Mouse (Mus musculus) midbrain, embryonic 15.5 days (tissue): ENCODE measurements at regions not wholly inside any gene's neighbourhood (a gene's known extent, or its start where the extent isn't known, plus 50 kb on each side); places are given as distances from the start of the nearest gene placed in this dataset.
"Not testable (repeated sequence)": the region's sequence is repeated elsewhere in the genome, so short reads cannot be mapped to it uniquely, and the experiment has no call there.

Experiments
- ATAC-seq: fragments of 200-750 bp; cut with Nextera tagmentation; replicated peaks from 2 replicates; pipeline ENCODE4 v1.8.0; 2017; ENCODE audit warnings: moderate TSS enrichment
- H3K27ac ChIP-seq: fragments of 300-500 bp; sonication (generic); 2 replicates; pipeline ENCODE4 v1.5.1; 2015; ENCODE audit warnings: mild to moderate bottlenecking, inconsistent platforms
- H3K27me3 ChIP-seq: fragments of 300-500 bp; sonication (generic); replicated peaks from 2 replicates; pipeline ENCODE4 v1.6.1; 2015; ENCODE audit warnings: inconsistent platforms
- H3K36me3 ChIP-seq: fragments of 300-500 bp; sonication (generic); replicated peaks from 2 replicates; pipeline ENCODE4 v1.6.1; 2015; ENCODE audit warnings: inconsistent platforms
- H3K4me1 ChIP-seq: fragments of 300-500 bp; sonication (generic); 2 replicates; pipeline ENCODE4 v1.6.1; 2015; ENCODE audit warnings: inconsistent platforms
- H3K4me2 ChIP-seq: fragments of 300-500 bp; sonication (generic); 2 replicates; pipeline ENCODE4 v1.6.1; 2015; ENCODE audit warnings: inconsistent platforms, mild to moderate bottlenecking, moderate library complexity
- H3K4me3 ChIP-seq: fragments of 300-500 bp; sonication (generic); 2 replicates; pipeline ENCODE4 v1.5.1; 2015; ENCODE audit warnings: mild to moderate bottlenecking, inconsistent platforms
- H3K9ac ChIP-seq: fragments of 300-500 bp; sonication (generic); 2 replicates; pipeline ENCODE4 v1.6.1; 2015; ENCODE audit warnings: mild to moderate bottlenecking, inconsistent platforms
- H3K9me3 ChIP-seq: fragments of 300-500 bp; sonication (generic); 2 replicates; pipeline ENCODE4 v1.6.1; 2016; ENCODE audit warnings: inconsistent platforms
- WGBS: fragments of 180-500 bp; shearing (Covaris S2); methylation state at CpG from one replicate; pipeline ENCODE4 v1.1.7; 2015; ENCODE audit warnings: mixed read lengths; 5-methylcytosine and 5-hydroxymethylcytosine counted together

DNA sequence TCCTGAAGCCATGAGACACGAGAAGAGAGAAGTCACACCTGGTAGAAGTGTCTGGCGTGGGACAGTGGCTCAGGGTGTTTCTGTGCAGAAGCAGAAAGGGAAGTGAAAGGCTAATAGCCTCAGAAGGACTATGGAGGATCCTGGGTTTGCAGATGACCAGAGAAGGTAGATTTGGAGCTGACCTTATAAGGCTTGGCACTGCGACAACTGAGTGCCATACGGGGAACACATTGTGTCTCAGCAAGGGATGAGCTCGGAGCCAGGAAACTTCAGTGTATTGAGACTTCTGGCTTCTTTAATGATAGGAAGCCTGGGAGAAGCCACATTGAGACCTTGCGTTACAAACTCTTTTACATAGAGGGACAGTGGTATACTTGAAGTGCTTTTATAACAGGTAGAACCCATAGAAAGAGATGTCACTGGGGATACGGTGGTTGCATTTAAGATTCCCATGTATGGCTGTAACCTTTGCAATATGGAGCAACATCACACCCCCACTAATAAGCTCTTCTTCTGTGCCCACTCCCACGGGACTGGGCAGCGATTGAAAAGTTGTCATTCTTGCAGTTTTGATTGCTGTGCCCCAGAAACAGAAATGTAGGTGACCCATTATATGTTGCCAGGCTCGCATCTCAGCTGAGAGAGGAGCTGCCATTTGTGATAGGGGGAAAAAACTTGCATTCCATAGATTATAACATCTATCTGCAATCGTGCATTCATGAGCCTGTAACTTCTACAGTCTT, 61.8 kb upstream of the Dync1i1 start:
- no peak overlapping the region for H3K9ac ChIP-seq
- H3K9me3 ChIP-seq, result no peaks in the 10 kb centered on the region
- H3K27ac ChIP-seq, result no peak overlapping the region
- H3K36me3 ChIP-seq, result no peaks in the 10 kb centered on the region
- 88% methylated on average over 11 of the region's 11 CpGs for WGBS
- no peaks in the 10 kb centered on the region for H3K27me3 ChIP-seq
- no peak overlapping the region for H3K4me3 ChIP-seq
- H3K4me2 ChIP-seq, result no peak overlapping the region
- no peaks in the 10 kb centered on the region for H3K4me1 ChIP-seq
- ATAC-seq, result no peak

DNA sequence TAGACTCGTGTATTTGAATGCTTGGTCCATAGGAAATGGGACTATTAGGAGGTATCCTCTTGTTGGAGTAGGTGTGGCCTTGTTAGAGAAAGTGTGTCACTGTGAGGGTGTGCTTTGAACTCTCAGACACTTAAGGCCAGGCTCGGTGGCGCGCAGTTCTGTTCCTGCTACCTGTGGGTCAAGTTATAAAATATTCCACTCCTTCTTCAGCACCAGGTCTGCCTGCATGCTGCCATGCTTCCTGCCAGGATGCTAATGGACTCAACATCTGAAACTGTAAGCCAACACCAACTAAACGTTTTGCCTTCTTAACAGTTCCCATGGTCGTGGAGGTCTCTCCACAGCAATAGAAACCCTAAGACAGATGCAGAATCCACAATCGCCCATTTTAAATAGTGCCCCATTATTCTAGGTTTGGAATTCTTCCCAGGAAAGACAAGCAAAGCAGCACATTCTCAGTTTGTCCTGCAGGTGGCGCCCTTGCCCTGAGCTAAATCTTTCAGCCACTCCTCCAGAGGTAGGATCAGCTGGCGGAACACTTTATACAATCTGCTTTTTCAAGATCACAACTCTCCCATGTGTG, 80.2 kb upstream of the Dync1i1 start:
- Histone ChIP-seq H3K4me1 (no peaks in the 10 kb centered on the region), H3K27ac (no peak overlapping the region), H3K4me3 (no peak overlapping the region), H3K36me3 (no peaks in the 10 kb centered on the region), H3K27me3 (no peaks in the 10 kb centered on the region), H3K9ac (no peak overlapping the region), H3K4me2 (no peak overlapping the region), H3K9me3 (no peaks in the 10 kb centered on the region)
- WGBS, result 25% methylated on average over 9 of the region's 9 CpGs
- peak; percentile 86 for ATAC-seq

DNA sequence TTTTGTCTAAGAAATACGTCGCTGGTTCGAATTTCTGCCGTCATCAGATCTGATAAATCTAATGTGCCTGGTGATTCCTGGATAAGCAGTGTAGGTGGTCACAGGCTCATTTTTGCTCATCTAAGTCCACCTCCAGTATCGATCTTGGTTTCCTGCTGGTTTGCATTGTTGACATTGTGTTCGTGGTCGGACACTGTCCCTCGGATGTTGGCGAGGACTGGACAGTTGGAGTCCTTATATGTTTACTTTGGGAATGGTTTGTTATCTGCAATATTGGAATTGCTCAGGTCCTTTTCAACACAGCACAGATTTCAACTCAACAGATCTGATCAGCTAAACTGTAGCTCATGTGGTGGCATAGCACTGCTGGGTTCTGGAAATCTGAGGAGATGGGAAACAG, 91.2 kb upstream of the Dync1i1 start:
- no peaks in the 10 kb centered on the region for H3K9me3 ChIP-seq
- H3K9ac ChIP-seq, result no peak overlapping the region
- no peak for ATAC-seq
- no peak overlapping the region for H3K27ac ChIP-seq
- WGBS, result 93% methylated on average over 9 of the region's 9 CpGs
- H3K4me1 ChIP-seq, result no peaks in the 10 kb centered on the region
- no peaks in the 10 kb centered on the region for H3K36me3 ChIP-seq
- no peak overlapping the region for H3K4me3 ChIP-seq
- H3K27me3 ChIP-seq, result no peaks in the 10 kb centered on the region
- no peak overlapping the region for H3K4me2 ChIP-seq

DNA sequence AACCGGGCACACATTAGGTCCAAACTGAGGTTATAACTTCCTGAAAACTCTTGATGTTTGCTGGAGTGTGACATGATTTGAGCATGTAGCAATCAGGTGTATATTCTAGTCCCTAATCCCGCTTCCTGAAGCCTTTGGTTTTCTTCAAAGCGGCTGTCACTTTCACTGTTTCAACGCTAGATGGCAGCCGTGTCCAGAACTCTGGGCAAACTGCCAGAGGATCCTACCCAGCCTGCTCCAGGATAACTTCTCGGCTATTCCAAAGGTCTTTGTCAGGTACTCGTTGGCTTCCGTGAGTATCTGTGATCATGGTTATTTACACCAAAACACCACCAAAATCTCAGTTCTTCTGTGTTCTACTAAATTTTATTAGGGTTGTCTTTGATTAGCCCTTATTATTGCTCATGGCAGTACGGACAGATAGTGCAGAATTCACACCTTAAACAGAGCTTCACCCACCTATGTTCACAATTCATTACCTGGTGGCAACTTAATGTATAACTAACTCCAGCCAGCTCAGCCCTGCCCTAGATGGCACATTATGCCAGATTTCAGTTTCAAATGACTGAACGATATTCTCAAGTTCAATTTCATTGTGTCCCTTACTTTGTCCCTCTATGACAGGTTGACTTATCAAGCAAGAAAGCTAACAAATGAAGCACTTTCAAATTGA, 92.3 kb upstream of the Dync1i1 start:
- peak overlapping the region; percentile 26; the same call in 1 of the 2 replicates for H3K4me2 ChIP-seq
- ATAC-seq, result peak; percentile 76
- no peaks in the 10 kb centered on the region for H3K27me3 ChIP-seq
- no peaks in the 10 kb centered on the region for H3K9me3 ChIP-seq
- no peak overlapping the region for H3K4me3 ChIP-seq
- no peaks in the 10 kb centered on the region for H3K4me1 ChIP-seq
- H3K27ac ChIP-seq, result no peak overlapping the region
- 22% methylated on average over 10 of the region's 10 CpGs for WGBS
- no peak overlapping the region for H3K9ac ChIP-seq
- no peaks in the 10 kb centered on the region for H3K36me3 ChIP-seq

DNA sequence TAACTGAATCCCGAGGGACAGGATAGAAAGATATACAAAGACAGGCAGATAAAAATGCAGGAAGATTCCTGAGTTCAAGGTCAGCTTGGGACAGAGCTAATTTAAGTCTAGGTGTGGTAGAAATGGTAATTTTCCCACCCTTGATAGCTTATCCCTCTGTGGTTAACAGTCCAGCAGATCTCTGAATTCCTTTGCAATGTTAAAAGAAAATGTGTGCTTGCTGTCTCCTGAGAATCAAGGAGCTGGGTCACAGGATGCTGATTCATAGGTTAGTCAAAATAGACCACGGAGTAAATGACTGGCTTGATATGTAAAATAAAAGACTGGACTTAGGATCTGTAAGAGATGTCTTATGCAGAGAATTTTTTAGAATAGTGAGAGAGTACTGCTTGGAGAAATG, 101.4 kb upstream of the Dync1i1 start:
- Histone ChIP-seq H3K27me3 (no peaks in the 10 kb centered on the region), H3K27ac (no peak overlapping the region), H3K36me3 (no peaks in the 10 kb centered on the region), H3K4me1 (no peaks in the 10 kb centered on the region), H3K4me2 (no peak overlapping the region), H3K4me3 (no peak overlapping the region), H3K9ac (no peak overlapping the region), H3K9me3 (no peaks in the 10 kb centered on the region)
- ATAC-seq, result no peak
- 82% methylated on average over 2 of the region's 2 CpGs for WGBS

DNA sequence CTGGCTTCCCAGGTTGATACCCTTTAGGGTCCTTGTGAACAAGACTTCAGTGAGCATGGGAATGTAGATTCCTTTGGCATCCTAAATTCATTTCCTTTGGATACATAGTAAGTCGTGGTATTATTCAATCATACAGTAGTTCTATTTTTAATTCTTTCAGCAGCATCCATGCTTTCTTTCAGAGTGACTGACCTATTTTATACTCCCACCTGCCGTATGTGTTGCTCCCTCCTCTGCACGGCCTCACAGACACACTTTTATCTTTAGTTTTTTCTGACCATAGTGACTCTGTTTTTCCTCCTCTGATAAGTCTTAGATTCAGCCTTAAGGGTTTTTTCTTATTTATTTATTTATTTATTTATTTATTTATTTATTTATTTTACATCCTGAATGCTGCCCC, 103.9 kb upstream of the Dync1i1 start:
- ATAC-seq, result no peak
- H3K9ac ChIP-seq, result no peak overlapping the region
- no peaks in the 10 kb centered on the region for H3K4me1 ChIP-seq
- WGBS, result 96% methylated on average over 3 of the region's 3 CpGs
- no peak overlapping the region for H3K4me2 ChIP-seq
- no peaks in the 10 kb centered on the region for H3K36me3 ChIP-seq
- H3K9me3 ChIP-seq, result no peaks in the 10 kb centered on the region
- no peak overlapping the region for H3K27ac ChIP-seq
- no peaks in the 10 kb centered on the region for H3K27me3 ChIP-seq
- H3K4me3 ChIP-seq, result no peak overlapping the region

DNA sequence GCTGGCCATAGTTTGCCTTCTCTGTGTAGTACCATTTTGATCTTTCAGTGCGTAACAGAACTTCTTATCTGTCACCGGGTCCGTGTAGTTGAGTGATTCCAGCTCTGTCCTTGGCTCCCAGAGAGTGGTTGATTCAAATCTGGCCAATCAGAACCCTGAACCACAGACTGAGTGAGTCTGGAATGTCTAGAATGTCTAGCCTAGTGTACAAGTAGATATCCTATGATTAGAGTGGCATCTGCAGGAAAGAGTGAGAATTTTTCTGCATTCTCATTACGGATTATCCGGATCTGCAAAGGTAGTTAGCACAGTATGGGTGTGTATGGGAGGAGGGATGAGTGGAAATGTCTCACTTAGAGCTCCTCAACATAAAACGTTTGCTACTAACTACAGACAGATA, 97.9 kb upstream of the Pdk4 start:
- Histone ChIP-seq H3K9me3 (no peaks in the 10 kb centered on the region), H3K4me1 (no peaks in the 10 kb centered on the region), H3K9ac (no peak overlapping the region), H3K4me2 (no peak overlapping the region), H3K27ac (no peak overlapping the region), H3K4me3 (no peak overlapping the region), H3K27me3 (no peaks in the 10 kb centered on the region), H3K36me3 (no peaks in the 10 kb centered on the region)
- no peak for ATAC-seq
- WGBS, result 84% methylated on average over 6 of the region's 6 CpGs

DNA sequence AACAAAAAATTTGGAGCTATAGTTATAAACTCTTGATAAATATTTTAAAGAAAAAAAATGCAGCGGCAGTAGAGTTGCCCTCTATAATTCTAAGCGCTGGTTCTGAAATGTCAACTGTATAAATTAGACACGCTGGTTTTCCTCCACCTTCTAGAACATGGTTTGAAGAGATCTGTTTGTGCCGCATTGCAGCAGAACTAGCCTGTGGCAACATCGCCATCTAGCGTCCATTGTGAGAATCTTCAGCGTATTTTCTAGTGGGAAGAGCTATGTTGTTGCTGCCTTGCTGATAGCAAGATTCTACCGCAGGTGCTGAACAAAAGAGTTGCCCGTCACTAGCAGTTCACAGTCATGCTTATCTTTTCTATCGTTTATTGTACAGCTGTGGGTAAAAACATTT, 93.5 kb upstream of the Pdk4 start:
- 7% methylated on average over 10 of the region's 10 CpGs for WGBS
- Histone ChIP-seq H3K36me3 (no peaks in the 10 kb centered on the region), H3K27me3 (no peaks in the 10 kb centered on the region), H3K9me3 (no peaks in the 10 kb centered on the region), H3K9ac (no peak overlapping the region), H3K4me2 (no peak overlapping the region), H3K4me1 (no peaks in the 10 kb centered on the region), H3K27ac (no peak overlapping the region), H3K4me3 (no peak overlapping the region)
- peak; percentile 89 for ATAC-seq

DNA sequence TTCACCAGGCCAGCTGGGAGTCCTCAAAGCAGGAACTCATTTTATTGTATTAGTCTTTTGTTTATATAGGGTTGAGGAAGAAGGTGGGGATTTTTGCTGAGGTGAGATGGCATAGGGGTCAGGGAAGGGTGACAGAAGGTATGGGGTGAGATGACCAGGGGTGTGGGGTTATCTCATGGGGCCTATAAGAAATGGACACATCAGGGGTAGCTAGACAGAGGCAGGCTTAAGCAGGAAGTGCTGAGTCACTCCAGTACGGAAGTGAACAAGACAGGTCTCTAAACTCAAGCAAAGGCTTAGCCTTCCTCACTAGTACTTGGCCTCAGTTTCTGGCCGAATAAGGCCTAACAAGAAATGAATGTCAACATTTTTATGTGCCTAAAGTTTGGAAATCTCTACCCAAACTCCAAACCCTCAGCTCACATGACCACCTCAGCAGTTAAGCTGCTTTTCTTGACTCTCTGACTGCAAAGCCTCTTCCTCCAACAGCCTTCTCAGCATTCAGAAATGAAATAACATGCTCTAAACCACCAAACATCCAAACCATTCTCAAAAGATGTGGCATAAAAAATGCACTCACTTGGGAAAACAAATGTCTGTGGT, 86.9 kb upstream of the Pdk4 start:
- Histone ChIP-seq H3K27ac (no peak overlapping the region), H3K9me3 (no peaks in the 10 kb centered on the region), H3K4me3 (no peak overlapping the region), H3K9ac (no peak overlapping the region), H3K4me1 (no peaks in the 10 kb centered on the region), H3K4me2 (no peak overlapping the region), H3K27me3 (no peaks in the 10 kb centered on the region), H3K36me3 (no peaks in the 10 kb centered on the region)
- no peak for ATAC-seq
- WGBS, result 87% methylated on average over 2 of the region's 2 CpGs

DNA sequence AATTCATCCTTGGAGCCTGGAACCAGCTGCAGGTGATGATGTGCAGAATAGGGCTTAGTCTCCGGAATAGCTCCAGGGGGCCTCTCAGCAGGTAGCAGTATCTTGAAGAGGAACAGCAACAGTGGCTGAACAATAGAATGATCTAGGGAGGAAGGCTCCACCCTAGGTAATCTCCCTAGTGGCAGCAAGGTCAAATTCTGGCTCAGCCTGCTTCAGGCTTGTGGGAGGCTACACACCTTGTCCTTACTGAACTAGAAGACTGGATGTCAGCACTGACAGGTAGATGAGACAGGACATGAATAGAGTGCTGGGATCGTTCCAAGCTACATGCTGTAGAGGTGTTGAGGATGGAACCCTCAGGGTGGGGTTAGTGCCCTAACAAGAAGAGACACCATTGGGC, 80.8 kb upstream of the Pdk4 start:
- H3K27me3 ChIP-seq, ATAC-seq, H3K27ac ChIP-seq, H3K36me3 ChIP-seq, H3K9me3 ChIP-seq, H3K4me2 ChIP-seq, H3K4me1 ChIP-seq, H3K4me3 ChIP-seq, H3K9ac ChIP-seq: not testable (repeated sequence)
- 85% methylated on average over 2 of the region's 2 CpGs for WGBS

DNA sequence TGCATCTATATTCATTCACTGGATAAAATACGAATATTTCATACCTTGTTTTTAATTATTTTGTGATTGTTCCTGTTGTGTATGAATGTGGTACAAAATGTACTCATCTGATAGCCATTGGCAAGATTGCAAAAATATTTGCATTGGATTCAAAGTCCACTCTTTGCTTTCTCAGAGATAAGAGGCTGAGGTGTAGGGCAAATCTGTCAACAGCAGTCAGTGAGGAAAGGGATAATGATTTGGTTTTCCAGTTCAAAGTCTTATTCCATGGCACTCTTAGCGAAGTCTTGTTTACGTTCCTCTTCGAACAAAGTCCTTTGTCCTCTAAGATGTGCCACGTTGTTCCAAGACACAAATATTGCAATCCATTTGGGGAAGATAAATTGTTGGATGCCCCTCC, 70.5 kb upstream of the Pdk4 start:
- Histone ChIP-seq H3K4me3 (no peak overlapping the region), H3K4me1 (no peaks in the 10 kb centered on the region), H3K27ac (no peak overlapping the region), H3K9ac (no peak overlapping the region), H3K36me3 (no peaks in the 10 kb centered on the region), H3K4me2 (no peak overlapping the region), H3K27me3 (no peaks in the 10 kb centered on the region), H3K9me3 (no peaks in the 10 kb centered on the region)
- no peak for ATAC-seq
- WGBS, result 80% methylated on average over 5 of the region's 5 CpGs

DNA sequence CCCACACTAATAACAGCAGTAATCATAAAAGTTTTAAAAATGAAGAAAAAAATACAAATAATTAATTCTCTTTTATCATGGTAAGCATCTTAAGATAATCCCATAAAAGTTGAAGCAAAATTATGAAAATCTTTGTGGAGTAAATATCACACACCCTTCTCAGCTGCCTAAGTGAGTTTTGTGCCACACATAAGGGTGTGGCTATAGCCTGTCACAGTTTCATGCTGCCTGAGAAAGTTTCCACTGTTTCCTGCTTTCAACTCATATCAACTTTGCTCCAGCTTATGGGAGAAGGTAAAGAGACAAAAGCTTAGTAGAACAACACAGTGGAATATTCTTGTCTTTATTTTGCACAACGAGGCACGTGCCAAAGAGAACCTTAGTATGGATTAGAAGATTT, 68.9 kb upstream of the Pdk4 start:
- Histone ChIP-seq H3K36me3 (no peaks in the 10 kb centered on the region), H3K4me1 (no peaks in the 10 kb centered on the region), H3K4me3 (no peak overlapping the region), H3K27me3 (no peaks in the 10 kb centered on the region), H3K27ac (no peak overlapping the region), H3K9ac (no peak overlapping the region), H3K9me3 (no peaks in the 10 kb centered on the region), H3K4me2 (no peak overlapping the region)
- ATAC-seq, result no peak
- WGBS, result 83% methylated on average over 2 of the region's 2 CpGs
